Mouse (Mus musculus): ENCODE measurements around the gene Srp54b.
"Not testable (repeated sequence)": the region's sequence is repeated elsewhere in the genome, so short reads cannot be mapped to it uniquely, and the experiment has no call there.

GRCm38 (mm10) chr12:55135540-55135939 is 19.4 kb upstream of the Srp54b start:
- not testable (repeated sequence) for TF ChIP-seq CTCF (IDR thresholded peaks at IDR 0.05; ENCODE audit: control insufficient read depth, insufficient read depth, low read length); POLR2A (IDR thresholded peaks at IDR 0.05; ENCODE audit: borderline replicate concordance, control insufficient read depth, low read depth, low read length)

Measured in bone marrow, adult 2 months (tissue).